Mouse (Mus musculus) lung, embryonic 16.5 days (tissue): ENCODE measurements around the gene Mllt3. TPM values are rescaled to one million over a fixed set of nuclear protein-coding genes. Genes with fewer than 3 reads are reported as not detected.

Source experiments
- ATAC-seq: fragments of 200-750 bp; cut with Nextera tagmentation; 2 replicates; pipeline ENCODE4 v1.8.0; 2017; ENCODE audit warnings: low read depth, mild to moderate bottlenecking, moderate library complexity
- H3K27ac ChIP-seq: fragments of 300-500 bp; sonication (generic); 2 replicates; pipeline ENCODE4 v1.5.1; 2014; ENCODE audit warnings: mild to moderate bottlenecking, control low read depth, low read length
- H3K27me3 ChIP-seq: fragments of 300-500 bp; sonication (generic); 2 replicates; pipeline ENCODE4 v1.6.1; 2014; ENCODE audit warnings: low read depth, low read length, mixed read lengths; ENCODE audit not compliant: control insufficient read depth, insufficient read depth
- H3K36me3 ChIP-seq: fragments of 300-500 bp; sonication (generic); 2 replicates; pipeline ENCODE4 v1.6.1; 2014; ENCODE audit warnings: low read length; ENCODE audit not compliant: control insufficient read depth, insufficient read depth
- H3K4me1 ChIP-seq: fragments of 300-500 bp; sonication (generic); replicated peaks from 2 replicates; pipeline ENCODE4 v1.6.1; 2014; ENCODE audit warnings: low read length, mixed read lengths; ENCODE audit not compliant: control insufficient read depth, insufficient read depth
- H3K4me2 ChIP-seq: fragments of 300-500 bp; sonication (generic); 2 replicates; pipeline ENCODE4 v1.6.1; 2014; ENCODE audit warnings: low read depth, low read length, control low read depth
- H3K4me3 ChIP-seq: fragments of 300-500 bp; sonication (generic); 2 replicates; pipeline ENCODE4 v1.5.1; 2014; ENCODE audit warnings: mild to moderate bottlenecking, low read length, control low read depth
- H3K9ac ChIP-seq: fragments of 300-500 bp; sonication (generic); 2 replicates; pipeline ENCODE4 v1.6.1; 2014; ENCODE audit warnings: low read length, control low read depth
- H3K9me3 ChIP-seq: fragments of 300-500 bp; sonication (generic); 2 replicates; pipeline ENCODE4 v1.6.1; 2016; ENCODE audit warnings: low read length; ENCODE audit not compliant: control insufficient read depth
- WGBS: fragments of 180-500 bp; shearing (Covaris S2); extraction: QIAGEN DNeasy Blood & Tissue Kit; methylation state at CpG from one replicate; pipeline ENCODE4 v1.1.7; 2014; 5-methylcytosine and 5-hydroxymethylcytosine counted together
- polyA plus RNA-seq: library from polyadenylated mRNA; unstranded; fragments of >200 nt; fragmentation: Nextera tagmentation; extraction: Ambion mirVana; gene quantifications from 2 replicates; pipeline ENCODE4 v1.2.1, GENCODE M21; 2015

Gene Mllt3
- polyA plus RNA-seq, 1 experiment from 2014 or later: 45.1 TPM

- no peak overlapping the region for H3K4me2 ChIP-seq
- no peaks in the 10 kb centered on the region for H3K4me1 ChIP-seq
- H3K27me3 ChIP-seq: no peaks in the 10 kb centered on the region
- no peak for ATAC-seq
- WGBS: 76% methylated on average over 3 of the region's 3 CpGs
- no peak overlapping the region for H3K4me3 ChIP-seq
- no peaks in the 10 kb centered on the region for H3K36me3 ChIP-seq
- H3K27ac ChIP-seq: no peak overlapping the region
- no peak overlapping the region for H3K9ac ChIP-seq
- H3K9me3 ChIP-seq: no peaks in the 10 kb centered on the region
Measured at GRCm38 (mm10) chr4:87963773-87964076, 69.4 kb downstream of the Mllt3 start.

- no peaks in the 10 kb centered on the region for H3K9me3 ChIP-seq
- no peak for ATAC-seq
- H3K4me1 ChIP-seq: no peaks in the 10 kb centered on the region
- H3K36me3 ChIP-seq: no peaks in the 10 kb centered on the region
- no peaks in the 10 kb centered on the region for H3K27me3 ChIP-seq
- H3K4me2 ChIP-seq: no peak overlapping the region
- H3K4me3 ChIP-seq: no peak overlapping the region
- no peak overlapping the region for H3K9ac ChIP-seq
- no peak overlapping the region for H3K27ac ChIP-seq
- WGBS: 70% methylated on average over 13 of the region's 13 CpGs
Measured at GRCm38 (mm10) chr4:87963055-87963772, 70.0 kb downstream of the Mllt3 start.

GRCm38 (mm10) chr4:87961872-87962271 lies 71.3 kb downstream of the Mllt3 start:
- no peaks in the 10 kb centered on the region for H3K27me3 ChIP-seq
- H3K9me3 ChIP-seq: no peaks in the 10 kb centered on the region
- H3K36me3 ChIP-seq: no peaks in the 10 kb centered on the region
- ATAC-seq: no peak
- H3K4me1 ChIP-seq: 0 out of 2 replicates have a peak, but pooled peaks cover 2% of the 10 kb centered on the region
- H3K4me2 ChIP-seq: no peak overlapping the region
- 69% methylated on average over 6 of the region's 6 CpGs for WGBS
- no peak overlapping the region for H3K4me3 ChIP-seq
- H3K27ac ChIP-seq: no peak overlapping the region
- no peak overlapping the region for H3K9ac ChIP-seq

GRCm38 (mm10) chr4:87957852-87958251 lies 75.3 kb downstream of the Mllt3 start:
- no peaks in the 10 kb centered on the region for H3K27me3 ChIP-seq
- no peak for ATAC-seq
- H3K36me3 ChIP-seq: no peaks in the 10 kb centered on the region
- no peak overlapping the region for H3K9ac ChIP-seq
- WGBS: 67% methylated on average over 3 of the region's 3 CpGs
- no peaks in the 10 kb centered on the region for H3K9me3 ChIP-seq
- no peak overlapping the region for H3K27ac ChIP-seq
- H3K4me3 ChIP-seq: no peak overlapping the region
- 0 out of 2 replicates have a peak, but pooled peaks cover 2% of the 10 kb centered on the region for H3K4me1 ChIP-seq
- no peak overlapping the region for H3K4me2 ChIP-seq

- Histone ChIP-seq H3K4me3 (no peak overlapping the region), H3K9ac (no peak overlapping the region), H3K27me3 (no peaks in the 10 kb centered on the region), H3K4me1 (0 out of 2 replicates have a peak, but pooled peaks cover 2% of the 10 kb centered on the region), H3K36me3 (no peaks in the 10 kb centered on the region), H3K9me3 (no peaks in the 10 kb centered on the region), H3K27ac (no peak overlapping the region), H3K4me2 (no peak overlapping the region)
- ATAC-seq: no peak
- WGBS: 68% methylated on average over 3 of the region's 3 CpGs
Measured at GRCm38 (mm10) chr4:87957198-87957597, 76.0 kb downstream of the Mllt3 start.

DNA sequence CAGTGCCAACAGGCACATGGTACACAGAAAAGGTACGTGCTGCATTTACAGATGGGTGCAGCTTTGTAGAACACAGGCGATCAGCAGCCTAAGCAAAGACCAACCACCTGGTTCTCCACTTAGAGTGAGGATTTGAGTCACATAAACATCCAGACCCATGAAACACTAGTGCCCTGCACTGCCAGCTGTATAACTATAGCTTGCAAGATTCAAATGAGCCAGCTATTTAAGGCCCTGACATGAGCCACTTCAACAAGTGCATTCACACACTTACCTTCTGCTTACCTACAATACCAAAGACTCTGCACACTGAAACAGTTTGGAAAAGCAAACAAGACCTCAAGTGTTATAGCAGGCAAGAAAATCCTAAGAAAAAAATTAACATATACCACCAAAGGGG lies 78.0 kb downstream of the Mllt3 start:
- no peak overlapping the region for H3K9ac ChIP-seq
- no peaks in the 10 kb centered on the region for H3K9me3 ChIP-seq
- H3K36me3 ChIP-seq: no peaks in the 10 kb centered on the region
- no peak overlapping the region for H3K27ac ChIP-seq
- ATAC-seq: peak; percentile 57
- H3K27me3 ChIP-seq: no peaks in the 10 kb centered on the region
- no peak overlapping the region for H3K4me2 ChIP-seq
- WGBS: 59% methylated on average over 2 of the region's 2 CpGs
- no peak overlapping the region for H3K4me3 ChIP-seq
- H3K4me1 ChIP-seq: 0 out of 2 replicates have a peak, but pooled peaks cover 2% of the 10 kb centered on the region

GRCm38 (mm10) chr4:87954421-87955083 lies 78.6 kb downstream of the Mllt3 start:
- H3K36me3 ChIP-seq: no peaks in the 10 kb centered on the region
- no peak for ATAC-seq
- H3K4me1 ChIP-seq: 0 out of 2 replicates have a peak, but pooled peaks cover 2% of the 10 kb centered on the region
- H3K4me3 ChIP-seq: no peak overlapping the region
- H3K27ac ChIP-seq: no peak overlapping the region
- H3K9ac ChIP-seq: no peak overlapping the region
- H3K27me3 ChIP-seq: no peaks in the 10 kb centered on the region
- H3K9me3 ChIP-seq: no peaks in the 10 kb centered on the region
- no peak overlapping the region for H3K4me2 ChIP-seq
- 55% methylated on average over 7 of the region's 7 CpGs for WGBS

DNA sequence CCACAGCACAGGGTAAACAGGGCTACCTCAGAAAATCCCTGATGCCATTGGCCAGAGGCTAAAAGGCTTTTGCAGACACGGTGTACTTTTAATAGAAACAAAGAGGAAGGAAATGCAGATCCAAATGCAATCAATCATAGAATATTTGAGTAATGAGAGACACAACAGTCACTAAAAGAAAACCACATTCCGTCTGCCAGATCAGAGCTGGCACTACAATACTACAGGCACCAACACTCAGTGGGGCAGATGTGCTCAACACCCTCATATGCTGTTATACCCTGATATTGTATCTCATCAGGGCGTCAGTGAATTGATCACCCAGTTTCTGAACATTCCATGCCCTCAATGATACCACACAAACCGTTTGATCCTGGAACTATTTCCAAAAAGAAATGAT lies 79.4 kb downstream of the Mllt3 start:
- Histone ChIP-seq H3K4me1 (0 out of 2 replicates have a peak, but pooled peaks cover 2% of the 10 kb centered on the region), H3K9me3 (no peaks in the 10 kb centered on the region), H3K27ac (no peak overlapping the region), H3K27me3 (no peaks in the 10 kb centered on the region), H3K4me3 (no peak overlapping the region), H3K4me2 (no peak overlapping the region), H3K36me3 (no peaks in the 10 kb centered on the region), H3K9ac (no peak overlapping the region)
- WGBS: 50% methylated on average over 4 of the region's 4 CpGs
- no peak for ATAC-seq

GRCm38 (mm10) chr4:87953268-87953667 lies 79.9 kb downstream of the Mllt3 start:
- H3K36me3 ChIP-seq: no peaks in the 10 kb centered on the region
- no peak overlapping the region for H3K4me2 ChIP-seq
- WGBS: 75% methylated on average over 4 of the region's 4 CpGs
- H3K27ac ChIP-seq: no peak overlapping the region
- no peak overlapping the region for H3K9ac ChIP-seq
- ATAC-seq: no peak
- no peaks in the 10 kb centered on the region for H3K27me3 ChIP-seq
- no peaks in the 10 kb centered on the region for H3K9me3 ChIP-seq
- 0 out of 2 replicates have a peak, but pooled peaks cover 2% of the 10 kb centered on the region for H3K4me1 ChIP-seq
- no peak overlapping the region for H3K4me3 ChIP-seq
